Mouse (Mus musculus): ENCODE measurements around the gene Mylk.
A peak's percentile ranks its signal among the peaks of the same experiment; 100 is the strongest.

The Mylk gene

DNA sequence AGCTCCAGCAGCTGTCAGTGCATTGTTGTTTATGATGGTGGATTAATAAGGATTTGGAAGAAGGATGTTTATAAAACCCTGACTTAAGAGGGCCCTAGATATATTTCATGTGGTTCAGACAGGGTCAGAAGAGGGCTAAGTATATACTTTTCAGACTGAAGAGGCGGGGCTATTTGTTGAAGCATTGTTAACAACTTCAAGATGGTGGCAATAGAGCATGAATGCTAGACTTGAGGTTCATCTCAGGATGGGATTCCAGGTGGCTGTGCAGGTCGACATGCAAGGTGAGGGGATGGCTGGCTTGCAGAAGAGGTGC is 240.0 kb downstream of the Mylk start:
- DNase-seq (ENCODE audit: inconsistent ontology term) = no peak

DNA sequence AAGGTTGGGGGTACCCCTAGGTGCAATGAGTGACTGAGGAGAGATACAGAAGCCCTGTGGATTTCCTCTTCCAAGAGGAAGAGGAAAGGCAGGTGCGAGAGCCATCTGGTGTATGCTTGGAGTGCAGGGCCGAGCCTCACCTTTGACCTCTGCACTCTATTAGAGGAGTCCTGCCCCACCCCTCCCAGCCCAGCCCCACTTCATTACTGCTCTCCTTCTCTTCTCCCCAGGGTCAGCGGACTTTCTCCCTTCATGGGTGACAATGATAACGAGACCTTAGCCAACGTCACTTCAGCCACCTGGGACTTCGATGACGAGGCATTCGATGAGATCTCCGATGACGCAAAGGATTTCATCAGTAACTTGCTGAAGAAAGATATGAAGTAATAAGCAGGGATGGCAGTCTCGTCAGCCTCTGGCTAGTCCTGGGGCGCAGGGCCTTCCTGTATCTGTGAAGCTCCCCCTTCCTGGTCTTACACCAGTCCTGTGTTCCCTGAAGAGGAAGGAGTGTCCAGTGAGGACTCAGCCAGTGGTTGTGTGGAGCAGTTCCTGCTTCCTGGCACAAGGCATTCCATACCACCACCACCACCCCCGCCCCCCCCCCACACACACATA is 241.3 kb downstream of the Mylk start:
- DNase-seq (ENCODE audit: inconsistent ontology term) = no peak

- DNase-seq (ENCODE audit: inconsistent ontology term) = no peak
These were observed 246.4 kb downstream of the Mylk start for GRCm38 (mm10) chr16:34991365-34991764.

- no peak for DNase-seq (ENCODE audit: inconsistent ontology term)
These were observed 247.8 kb downstream of the Mylk start for GRCm38 (mm10) chr16:34992854-34993253.

DNA sequence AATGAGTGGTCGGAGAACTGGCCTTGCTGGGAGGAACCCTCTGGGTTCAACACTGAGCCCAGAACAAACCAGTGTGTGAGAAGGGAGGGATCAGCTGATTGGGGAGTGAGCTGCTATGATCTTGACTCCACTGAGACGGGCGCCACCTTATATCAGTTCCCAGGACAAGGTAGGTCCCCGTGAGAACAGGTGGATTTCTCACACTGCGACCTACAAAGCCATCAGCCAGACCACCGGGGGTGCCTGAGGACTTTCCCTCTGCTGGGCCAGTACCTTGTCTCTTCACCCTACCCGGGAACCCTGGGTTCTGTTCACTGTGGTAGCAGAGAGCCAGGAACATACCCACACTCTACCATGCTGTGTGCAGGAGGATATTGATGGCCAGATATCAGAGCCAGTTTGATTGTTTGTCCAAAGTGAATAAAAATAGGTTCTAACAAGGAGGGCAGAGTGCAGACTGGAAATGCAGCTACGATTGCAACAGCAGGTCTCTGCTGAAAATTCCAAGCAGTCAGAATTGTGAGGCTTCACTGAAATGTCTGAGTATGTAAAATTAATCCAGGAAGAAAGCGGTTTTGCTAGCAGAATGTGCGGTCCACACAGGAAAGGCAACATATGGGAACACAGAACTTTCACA is 248.8 kb downstream of the Mylk start:
- DNase-seq (ENCODE audit: inconsistent ontology term) = no peak

- DNase-seq (ENCODE audit: inconsistent ontology term) = peak; percentile 11
These were observed 249.7 kb downstream of the Mylk start for GRCm38 (mm10) chr16:34994641-34995141.

DNA sequence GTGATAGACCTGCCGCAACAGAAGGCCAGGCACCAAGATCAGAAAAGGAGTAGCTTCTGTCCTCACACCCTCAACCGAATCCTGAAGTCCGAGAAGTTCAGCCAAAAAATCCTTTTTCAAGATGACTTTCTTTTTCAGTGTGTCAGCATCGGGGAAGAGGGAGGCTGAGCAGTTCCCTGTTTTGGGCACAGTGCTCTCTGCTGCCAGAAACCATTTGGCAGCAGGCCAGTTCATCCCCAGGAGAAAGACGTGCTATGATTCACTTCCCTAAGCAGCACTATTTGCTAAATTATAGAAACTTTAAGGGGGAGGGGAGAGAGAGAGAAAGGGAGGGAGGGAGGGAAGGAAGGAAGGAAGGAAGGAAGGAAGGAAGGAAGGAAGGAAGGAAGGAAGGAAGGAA is 251.1 kb downstream of the Mylk start:
- peak; percentile 69 for DNase-seq (ENCODE audit: inconsistent ontology term)

- no peak for DNase-seq (ENCODE audit: inconsistent ontology term)
These were observed 252.0 kb downstream of the Mylk start for GRCm38 (mm10) chr16:34997052-34997451.

- no peak for DNase-seq (ENCODE audit: inconsistent ontology term)
These were observed 252.6 kb downstream of the Mylk start for GRCm38 (mm10) chr16:34997576-34997975.

- DNase-seq (ENCODE audit: inconsistent ontology term) = no peak
These were observed 254.0 kb downstream of the Mylk start for GRCm38 (mm10) chr16:34999016-34999415.

GRCm38 (mm10) chr16:34999986-35000385 is 255.0 kb downstream of the Mylk start:
- no peak for DNase-seq (ENCODE audit: inconsistent ontology term)

DNA sequence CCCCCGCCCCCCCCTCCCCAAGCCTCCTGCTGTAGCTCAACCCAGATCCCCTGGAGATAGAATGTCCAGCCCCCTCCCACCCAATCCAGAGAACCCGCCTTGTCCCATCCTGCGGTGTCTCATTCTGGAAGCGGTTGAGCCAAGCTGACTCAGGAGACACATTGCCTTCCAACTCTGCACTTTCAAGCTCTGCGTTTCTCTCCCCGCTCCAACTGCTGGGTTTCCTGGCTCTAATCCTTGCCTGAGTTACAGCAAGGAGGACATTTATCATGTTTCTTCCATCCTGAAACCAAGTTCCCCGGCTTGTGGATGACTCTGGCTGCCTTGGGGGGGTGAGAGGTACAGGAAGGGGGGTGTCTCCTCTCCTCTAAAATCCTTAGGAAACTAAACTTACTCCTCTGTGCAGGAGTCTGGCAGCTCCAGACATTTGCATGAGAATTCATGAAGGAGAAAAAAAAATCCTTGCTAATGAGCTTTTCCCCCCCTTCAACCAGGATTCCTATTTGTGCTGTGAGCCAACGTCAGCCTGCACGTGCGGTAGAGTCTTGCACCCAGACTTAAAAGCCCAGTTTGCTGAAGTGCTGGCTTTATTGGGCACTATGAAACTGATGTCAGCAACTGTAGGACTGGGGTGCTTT is 256.0 kb downstream of the Mylk start:
- DNase-seq (ENCODE audit: inconsistent ontology term) = peak; percentile 9

GRCm38 (mm10) chr16:35004356-35004755 is 259.3 kb downstream of the Mylk start:
- no peak for DNase-seq (ENCODE audit: inconsistent ontology term)

- DNase-seq (ENCODE audit: inconsistent ontology term) = no peak
These were observed 259.7 kb downstream of the Mylk start for GRCm38 (mm10) chr16:35004756-35005155.

GRCm38 (mm10) chr16:35006251-35006650 is 261.2 kb downstream of the Mylk start:
- DNase-seq (ENCODE audit: inconsistent ontology term) = no peak

GRCm38 (mm10) chr16:35007361-35007760 is 262.4 kb downstream of the Mylk start:
- no peak for DNase-seq (ENCODE audit: inconsistent ontology term)

DNA sequence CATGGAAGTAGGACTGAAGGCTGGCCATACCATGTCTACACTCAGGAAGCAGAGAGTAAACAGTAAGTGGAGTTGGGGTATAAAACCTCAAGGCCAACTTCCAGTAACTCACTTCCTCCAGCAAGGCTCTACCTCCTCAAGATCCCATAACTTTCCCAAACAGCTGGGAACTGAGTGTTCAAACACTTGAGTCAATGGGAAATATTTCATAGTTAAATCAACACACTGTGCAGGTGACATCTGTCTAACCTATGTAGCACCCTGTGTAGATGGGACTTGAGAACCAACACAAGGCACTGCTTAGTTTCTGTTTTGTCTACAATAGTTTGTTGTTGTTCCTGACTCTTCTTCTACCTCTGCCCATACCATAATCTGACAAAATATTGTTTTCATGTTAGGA is 263.4 kb downstream of the Mylk start:
- no peak for DNase-seq (ENCODE audit: inconsistent ontology term)

DNA sequence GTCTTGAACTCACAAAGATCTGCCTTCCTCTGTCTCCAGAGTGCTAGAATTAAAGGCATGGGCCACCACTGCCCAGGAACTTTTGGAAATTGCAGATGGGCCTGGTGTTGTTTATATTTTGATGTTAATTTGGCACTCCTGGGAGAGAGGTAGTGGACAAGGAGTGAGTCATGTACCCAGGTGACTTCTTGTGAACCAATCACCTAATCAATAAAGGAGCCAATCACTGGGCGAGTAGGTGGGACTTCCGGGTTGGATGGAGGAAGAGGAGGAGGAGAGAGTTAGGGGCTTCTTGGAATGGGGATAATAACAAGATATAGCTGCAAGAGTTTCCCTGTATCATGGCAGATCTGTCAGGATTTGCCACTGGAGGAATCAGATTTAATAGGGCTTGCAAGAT is 268.5 kb downstream of the Mylk start:
- no peak for DNase-seq (ENCODE audit: inconsistent ontology term)

DNA sequence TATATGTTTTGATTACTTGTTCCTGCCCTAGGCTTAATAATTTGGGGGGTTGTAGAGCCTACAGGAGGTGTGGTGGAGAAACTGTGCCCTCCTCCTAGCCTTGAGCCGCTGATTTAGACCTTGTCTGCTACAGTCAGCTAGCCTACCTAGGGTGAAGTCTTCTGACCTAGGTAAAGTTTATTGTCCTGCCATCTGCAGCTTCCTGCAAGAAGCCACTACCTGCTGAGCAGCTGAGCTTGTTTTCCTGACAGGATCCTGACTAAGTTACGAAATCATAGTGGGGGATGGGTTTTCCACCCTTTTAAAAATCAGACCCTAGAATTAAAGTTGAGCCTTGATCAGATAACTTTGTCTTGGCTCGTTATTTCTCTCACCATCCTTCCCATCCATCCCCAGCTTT is 271.5 kb downstream of the Mylk start:
- no peak for DNase-seq (ENCODE audit: inconsistent ontology term)

DNA sequence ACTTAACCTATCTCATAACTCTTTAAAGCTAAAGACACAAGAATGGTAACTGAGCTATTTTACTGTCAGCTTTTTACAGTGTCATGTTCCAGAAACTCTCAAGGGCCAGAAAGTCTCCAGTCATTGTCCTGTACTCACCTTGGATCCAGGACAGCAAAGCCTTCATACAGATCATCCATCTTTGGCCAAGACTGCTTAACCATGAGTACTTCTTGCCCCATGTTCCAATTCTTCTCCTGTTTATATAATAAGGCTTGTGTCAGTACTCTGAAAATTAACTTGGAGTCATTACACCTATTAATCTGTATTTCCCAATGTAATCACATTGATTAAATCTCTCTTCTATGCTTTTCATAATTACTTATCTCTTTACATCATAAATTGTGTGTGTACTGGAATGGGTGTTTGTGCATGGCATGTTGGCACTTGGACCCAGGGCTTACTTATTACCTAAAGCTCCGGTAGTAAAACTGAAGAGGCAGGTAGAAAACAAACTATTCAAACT is 273.5 kb downstream of the Mylk start:
- no peak for DNase-seq (ENCODE audit: inconsistent ontology term)

DNA sequence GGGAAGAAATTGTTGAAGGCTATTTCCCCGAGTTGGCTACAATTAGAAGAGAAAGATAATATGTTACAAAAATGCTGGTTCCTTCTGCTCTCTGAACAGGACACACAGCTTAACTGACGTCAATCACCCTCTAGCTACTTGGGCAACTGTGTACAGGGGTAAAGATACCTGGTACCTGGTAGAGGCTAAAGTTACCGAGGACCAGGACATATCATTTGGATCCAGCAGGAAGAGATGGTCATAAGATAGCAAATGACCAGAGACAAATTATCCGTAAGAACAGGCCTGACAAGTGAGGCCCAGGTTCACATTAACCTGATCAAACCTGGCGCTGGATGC is 276.9 kb downstream of the Mylk start:
- DNase-seq (ENCODE audit: inconsistent ontology term) = no peak

GRCm38 (mm10) chr16:35022242-35023137 is 277.5 kb downstream of the Mylk start, which contains the start of gene Hacd2:
Gene Hacd2, plus strand, starts transcription at chr16:35022428.
- DNase-seq (ENCODE audit: inconsistent ontology term) = peak; percentile 96

All from Muller cell, postnatal 12 days (primary cell).